Mouse (Mus musculus): ENCODE data around the gene Clca3a1. TPM values are rescaled to one million over a fixed set of nuclear protein-coding genes. Genes with fewer than 3 reads are reported as not detected.

Clca3a1 gene
- not detected for polyA plus RNA-seq (2017; shearing (Covaris generic))

DNA sequence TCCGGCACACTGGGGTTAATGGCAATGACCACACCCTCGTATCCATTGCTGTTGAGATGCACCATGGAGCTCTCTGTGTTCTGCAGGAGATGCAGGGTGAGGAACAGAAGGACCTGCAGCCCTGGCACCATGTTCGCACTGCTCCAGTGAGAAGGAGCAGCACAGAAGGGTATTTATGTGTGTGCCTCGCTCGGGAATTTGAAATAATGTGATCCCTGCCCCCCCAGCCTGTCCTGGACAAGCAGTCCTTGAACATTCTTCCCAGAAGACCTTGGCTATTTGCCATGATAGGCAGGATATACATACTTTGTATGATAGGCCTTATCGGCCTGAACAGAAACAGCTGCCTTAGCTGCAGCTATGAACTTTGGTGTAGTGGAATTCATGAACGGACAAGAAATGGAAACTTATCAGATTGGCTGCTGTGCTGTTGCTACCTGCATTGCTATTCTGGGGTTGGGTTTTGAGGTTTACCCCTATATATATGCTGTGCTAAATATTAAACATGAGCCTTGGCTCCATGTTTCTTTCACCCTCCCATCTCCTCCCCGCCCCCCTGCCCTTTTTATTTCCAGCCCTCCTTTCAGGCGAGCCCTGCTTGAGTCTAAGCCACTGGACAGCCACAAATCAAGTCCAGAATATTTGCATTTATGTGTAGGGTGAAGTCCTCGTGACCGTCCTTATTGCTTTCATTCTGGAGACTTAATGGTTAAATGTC lies at the start of gene Clca3a1:
Clca3a1 (minus strand) TSS at position 386 of the 718 bp plus-strand sequence.

GRCm38 (mm10) chr3:144719901-144720747 lies 40.7 kb downstream of the Clca3a1 start, which contains the start of gene Sh3glb1:
Gene Sh3glb1, minus strand, starts transcription at chr3:144720335.

Other genes starting within 250 kb of the Clca3a1 start
- gene Hs2st1, start 190.8 kb downstream of the Clca3a1 start, polyA plus RNA-seq (2017; shearing (Covaris generic)), result 16.2 TPM
- 310 TPM for gene Selenof, start 190.7 kb downstream of the Clca3a1 start, polyA plus RNA-seq (2017; shearing (Covaris generic))
- 216 TPM for gene Sh3glb1, start 40.6 kb downstream of the Clca3a1 start, polyA plus RNA-seq (2017; shearing (Covaris generic))
- not detected for gene Clca3a2, start 58.5 kb upstream of the Clca3a1 start, polyA plus RNA-seq (2017; shearing (Covaris generic))
- not detected for gene Clca3b, start 88.4 kb upstream of the Clca3a1 start, polyA plus RNA-seq (2017; shearing (Covaris generic))
- gene Clca4b, start 171.6 kb upstream of the Clca3a1 start, polyA plus RNA-seq (2017; shearing (Covaris generic)), result not detected
- not detected for gene Clca4a, start 214.1 kb upstream of the Clca3a1 start, polyA plus RNA-seq (2017; shearing (Covaris generic))